ENCODE assay signal across 18 mouse cellular contexts in genomic region chr9:86507437-86507836, GRCm38 (mm10). TPM values are rescaled to one million over a fixed set of nuclear protein-coding genes. Genes with fewer than 3 reads are reported as not detected.
DNase-seq lines count a peak whose midpoint lies in the region; ATAC-seq and TF ChIP-seq lines count a peak whose summit lies in the region.
"Had no signal": no experiment of that assay in that cellular context is flagged by ENCODE, and none has a peak within 500 bp of the region (broad histone marks: within the 10 kb centered on the region; RNA-seq: fewer than 3 reads in every experiment).

No protein-coding gene starts in this region.

- peaks cover 3% of the 10 kb centered on the region; the same call in 1 of the 2 replicates for H3K36me3 ChIP-seq in liver, embryonic 14.5 days (replicated peaks; ENCODE audit: control insufficient read depth, insufficient read depth, low read depth)

- H3K4me2 ChIP-seq in liver, embryonic 14.5 days (ENCODE audit: low read depth), result no peak overlapping the region
- H3K4me2 ChIP-seq: forebrain, embryonic 13.5 days; heart, embryonic 13.5 days; hindbrain, embryonic 15.5 days had no signal

- 18% methylated on average over 4 of the region's 4 CpGs for WGBS in liver, embryonic 14.5 days (ENCODE audit: insufficient replicate concordance)

- peak; percentile 52 for TF ChIP-seq EP300 in liver, embryonic 14.5 days (IDR thresholded peaks at IDR 0.05; ENCODE audit: low read depth)

- no peak overlapping the region for H3K9ac ChIP-seq in liver, embryonic 14.5 days (replicated peaks)
- H3K9ac ChIP-seq: forebrain, embryonic 13.5 days; forebrain, postnatal 0 days; heart, embryonic 13.5 days; hindbrain, embryonic 15.5 days had no signal

- no peaks in the 10 kb centered on the region for H3K9me3 ChIP-seq in liver, embryonic 14.5 days (ENCODE audit: control insufficient read depth, low read length)
- H3K9me3 ChIP-seq: embryonic facial prominence, embryonic 10.5 days; forebrain, embryonic 13.5 days; heart, embryonic 13.5 days; hindbrain, embryonic 15.5 days had no signal

- peak; percentile 17 for DNase-seq in liver
- peak; percentile 30 to 55 (median 35) for DNase-seq in liver, embryonic 14.5 days (ENCODE audit: low read depth in 3 of 3, low spot score in 3 of 3)
- no peak for DNase-seq in thymus, adult 18-20 months
- no peak for DNase-seq in heart, adult 9 months (ENCODE audit: low spot score in 2 of 2)
- DNase-seq: adrenal gland, postnatal 10 days; cerebellum, adult 18-20 months; cerebellum, adult 9-11 months; cerebellum, postnatal 36 days; forebrain, postnatal 0 days; gastrocnemius, adult 2 months; gastrocnemius, postnatal 25 days; heart, postnatal 36 days had no signal

- no peak overlapping the region for H3K4me3 ChIP-seq in liver, embryonic 14.5 days (ENCODE audit: insufficient read depth in 1 of 2, low read depth in 2 of 2, low read length in 2 of 2)
- H3K4me3 ChIP-seq: embryonic facial prominence, embryonic 10.5 days; forebrain, embryonic 13.5 days; gastrocnemius, adult 2 months; heart, embryonic 13.5 days; hindbrain, embryonic 15.5 days had no signal

- peak; percentile 80 for ATAC-seq in liver, embryonic 14.5 days (ENCODE audit: insufficient read depth)
- ATAC-seq in megakaryocyte progenitor cell, adult 5-6 weeks (replicated peaks; ENCODE audit: poor library complexity), result peak; percentile 85
- ATAC-seq in megakaryocyte, adult 5-6 weeks (ENCODE audit: poor library complexity, severe bottlenecking), result no peak
- ATAC-seq: forebrain, embryonic 13.5 days; forebrain, postnatal 0 days had no signal

- no peak for TF ChIP-seq CTCF in liver, embryonic 14.5 days (IDR thresholded peaks at IDR 0.05; ENCODE audit: low read depth)

- no peaks in the 10 kb centered on the region for H3K27me3 ChIP-seq in liver, embryonic 14.5 days (ENCODE audit: control insufficient read depth, insufficient read depth, low read length)
- H3K27me3 ChIP-seq: forebrain, embryonic 13.5 days; heart, embryonic 13.5 days; hindbrain, embryonic 15.5 days had no signal

- H3K4me1 ChIP-seq in liver, embryonic 14.5 days (replicated peaks; ENCODE audit: control insufficient read depth in 2 of 2, insufficient read depth in 2 of 2, low read length in 1 of 2), result peaks cover 0 to 4% of the 10 kb centered on the region in 2 experiments; a peak in 2 of 4 replicates
- H3K4me1 ChIP-seq: embryonic facial prominence, embryonic 10.5 days; forebrain, embryonic 13.5 days; heart, embryonic 13.5 days; hindbrain, embryonic 15.5 days had no signal

- no peak overlapping the region for H3K27ac ChIP-seq in liver, embryonic 14.5 days
- H3K27ac ChIP-seq: embryonic facial prominence, embryonic 10.5 days; forebrain, embryonic 13.5 days; gastrocnemius, adult 2 months; heart, embryonic 13.5 days; hindbrain, embryonic 15.5 days had no signal

RNA-seq across cellular contexts. Expression of gene Dop1a, which starts 40.5 kb away (rescaled TPM):
- polyA plus RNA-seq in liver, embryonic 14.5 days (2012; rRNA removed), result 3.9 and 4.6 TPM in 2 replicates
- 3.1 and 5.4 TPM in 2 replicates for polyA plus RNA-seq in liver, embryonic 14.5 days (2014; fragmentation: Nextera tagmentation; extraction: Ambion mirVana)
- total RNA-seq in megakaryocyte progenitor cell, adult 5-6 weeks (2015), result 19.3 and 32.3 TPM in 2 replicates
- 13.7 and 19.1 TPM in 2 replicates for total RNA-seq in megakaryocyte progenitor cell, adult 5-6 weeks (2017)
- total RNA-seq in megakaryocyte, adult 5-6 weeks (2015), result 24.4 and 37.7 TPM in 2 replicates
- 29.5 and 35.5 TPM in 2 replicates for total RNA-seq in megakaryocyte, adult 5-6 weeks (2017)

RNA-seq across cellular contexts. Expression of gene Ube2cbp, which starts 42.7 kb away (rescaled TPM):
- polyA plus RNA-seq in liver, embryonic 14.5 days (2012; rRNA removed), result 1.0 and 1.5 TPM in 2 replicates
- 2.3 and 3.4 TPM in 2 replicates for polyA plus RNA-seq in liver, embryonic 14.5 days (2014; fragmentation: Nextera tagmentation; extraction: Ambion mirVana)
- total RNA-seq in megakaryocyte progenitor cell, adult 5-6 weeks (2015), result 3.9 and 5.2 TPM in 2 replicates
- 2.9 and 4.0 TPM in 2 replicates for total RNA-seq in megakaryocyte progenitor cell, adult 5-6 weeks (2017)
- total RNA-seq in megakaryocyte, adult 5-6 weeks (2015), result 0.47 and 0.93 TPM in 2 replicates
- total RNA-seq in megakaryocyte, adult 5-6 weeks (2017), result 0.53 and 0.92 TPM in 2 replicates

Comparison
In these comparisons a context has a peak if more than half of its experiments do, and no peak if none do; other contexts are left out.
1. DNase-seq: peak in liver (single experiment) and liver, embryonic 14.5 days (3 of 3); none in thymus, adult 18-20 months (0 of 2) and heart, adult 9 months (0 of 2).